Mouse (Mus musculus): Measurements from ENCODE around the gene Prmt8. TPM values are rescaled to one million over a fixed set of nuclear protein-coding genes. Genes with fewer than 3 reads are reported as not detected.

Gene Prmt8
- polyA plus RNA-seq, 1 experiment from 2014 or later, result 5.0 TPM

DNA sequence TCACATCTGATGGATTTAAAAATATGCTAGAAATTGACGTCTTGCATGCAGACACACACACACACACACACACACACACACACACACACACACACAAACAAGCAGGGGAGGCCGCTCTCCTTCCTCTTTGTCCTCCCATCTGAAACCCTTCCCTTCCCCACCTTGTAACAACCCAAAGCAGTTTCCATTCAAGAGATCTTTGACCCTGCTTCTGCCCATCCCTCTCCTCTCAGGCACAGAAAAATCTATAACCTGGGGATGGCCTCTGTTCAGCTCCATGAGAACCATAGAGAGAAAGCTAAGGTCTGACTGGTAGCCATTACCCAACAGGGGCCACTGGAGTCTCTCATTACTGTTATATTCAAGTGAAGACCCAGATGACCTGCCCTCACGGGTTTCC is 90.3 kb downstream of the Prmt8 start:
- Histone ChIP-seq H3K4me1 (no peaks in the 10 kb centered on the region), H3K27me3 (ENCODE audit: poor library complexity, severe bottlenecking) (no peaks in the 10 kb centered on the region), H3K36me3 (replicated peaks) (no peaks in the 10 kb centered on the region), H3K4me3 (no peak overlapping the region), H3K9me3 (no peaks in the 10 kb centered on the region), H3K27ac (no peak overlapping the region)
- WGBS, result 84% methylated on average over 3 of the region's 3 CpGs
- DNase-seq (ENCODE audit: extremely low spot score, low spot score), result no peak

DNA sequence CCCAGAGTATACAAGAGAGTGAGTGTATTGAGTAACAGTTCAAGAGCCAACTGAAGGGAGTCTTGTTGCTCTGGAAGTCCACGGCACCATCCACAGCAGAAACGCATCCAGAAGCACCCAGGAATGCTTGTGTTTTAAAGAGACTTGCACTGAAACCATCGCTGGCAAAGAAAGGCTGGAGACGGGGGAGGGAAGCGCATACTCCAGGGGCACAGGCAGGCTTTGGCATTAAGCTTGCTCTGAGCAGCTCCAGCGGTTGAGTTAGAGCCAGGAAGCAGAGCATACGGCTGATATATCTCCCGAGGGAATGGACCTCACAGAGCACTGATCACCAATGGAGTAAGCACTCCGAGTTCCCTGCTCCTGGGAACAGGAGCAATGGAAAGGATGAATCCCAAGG is 91.0 kb downstream of the Prmt8 start:
- no peak overlapping the region for H3K27ac ChIP-seq
- H3K4me1 ChIP-seq, result no peaks in the 10 kb centered on the region
- no peak for DNase-seq (ENCODE audit: extremely low spot score, low spot score)
- H3K36me3 ChIP-seq (replicated peaks), result no peaks in the 10 kb centered on the region
- no peak overlapping the region for H3K4me3 ChIP-seq
- H3K9me3 ChIP-seq, result no peaks in the 10 kb centered on the region
- no peaks in the 10 kb centered on the region for H3K27me3 ChIP-seq (ENCODE audit: poor library complexity, severe bottlenecking)
- 76% methylated on average over 9 of the region's 9 CpGs for whole genome bisulfite sequencing

DNA sequence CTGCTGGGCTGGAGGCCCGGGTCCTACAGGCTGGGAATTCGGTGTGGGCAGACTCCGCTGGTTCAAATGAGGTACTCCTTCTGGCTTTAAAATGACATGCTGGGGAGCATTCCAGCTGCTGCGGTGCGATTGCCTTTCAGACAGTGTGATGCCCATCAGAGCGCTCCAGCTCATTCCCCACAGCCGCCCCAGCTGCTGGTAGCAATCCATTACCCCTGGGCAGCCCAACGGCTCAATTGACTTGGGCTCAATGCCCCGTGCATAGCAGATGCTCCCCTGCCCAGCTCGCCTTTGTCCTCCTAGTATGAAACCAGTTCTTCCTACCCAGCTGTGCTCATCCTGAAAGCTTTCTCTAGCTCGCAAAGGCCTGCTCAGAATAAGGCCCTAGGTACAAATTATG is 92.4 kb downstream of the Prmt8 start:
- Histone ChIP-seq H3K4me1 (no peaks in the 10 kb centered on the region), H3K4me3 (no peak overlapping the region), H3K27ac (no peak overlapping the region), H3K27me3 (ENCODE audit: poor library complexity, severe bottlenecking) (no peaks in the 10 kb centered on the region), H3K9me3 (no peaks in the 10 kb centered on the region), H3K36me3 (replicated peaks) (no peaks in the 10 kb centered on the region)
- DNase-seq (ENCODE audit: extremely low spot score, low spot score), result no peak
- 80% methylated on average over 11 of the region's 11 CpGs for WGBS

DNA sequence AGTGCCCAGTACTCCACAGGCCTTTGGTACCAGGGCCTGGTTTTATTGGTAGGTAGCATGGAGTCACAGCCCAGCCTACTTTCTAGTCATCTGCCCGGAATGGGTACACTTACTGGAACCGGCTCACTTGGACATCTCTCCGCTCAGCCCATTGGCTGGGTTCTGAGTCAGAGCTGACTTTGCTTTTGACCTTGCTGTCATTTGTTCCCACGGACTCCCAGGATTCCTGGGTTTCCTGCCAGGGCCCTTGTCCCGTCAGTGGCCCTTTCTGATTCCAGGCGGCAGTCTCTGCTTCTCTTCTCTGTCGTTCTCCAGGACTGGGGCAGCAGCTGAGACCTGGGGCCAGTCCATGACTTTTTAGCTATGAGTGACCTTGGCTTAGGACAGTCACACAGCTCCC is 97.2 kb downstream of the Prmt8 start:
- WGBS, result 86% methylated on average over 7 of the region's 7 CpGs
- Histone ChIP-seq H3K4me3 (no peak overlapping the region), H3K9me3 (no peaks in the 10 kb centered on the region), H3K36me3 (replicated peaks) (no peaks in the 10 kb centered on the region), H3K4me1 (peaks cover 11% of the 10 kb centered on the region; the same call in 1 of the 2 replicates), H3K27ac (no peak overlapping the region), H3K27me3 (ENCODE audit: poor library complexity, severe bottlenecking) (no peaks in the 10 kb centered on the region)
- no peak for DNase-seq (ENCODE audit: extremely low spot score, low spot score)

DNA sequence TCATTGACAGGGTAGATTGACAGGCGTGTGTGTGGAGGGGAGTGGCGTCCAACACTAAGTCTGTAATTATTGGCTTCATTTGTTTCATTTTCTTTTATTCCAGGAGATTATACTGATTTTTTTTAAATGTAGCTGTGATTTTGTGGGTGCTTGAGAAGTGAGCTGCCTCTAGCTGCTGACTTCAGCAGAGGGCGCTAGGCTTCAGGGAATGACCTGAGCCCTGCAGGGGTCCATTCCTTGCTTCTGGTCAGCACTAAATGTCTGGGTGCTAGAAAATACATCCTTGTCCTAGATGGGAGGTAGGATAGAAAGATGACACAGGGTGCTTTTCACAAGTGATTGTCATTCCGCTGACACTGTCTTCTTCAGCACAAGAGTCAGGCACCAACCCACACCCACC is 99.2 kb downstream of the Prmt8 start:
- DNase-seq (ENCODE audit: extremely low spot score, low spot score), result no peak
- H3K27ac ChIP-seq, result no peak overlapping the region
- H3K4me3 ChIP-seq, result no peak overlapping the region
- H3K9me3 ChIP-seq, result no peaks in the 10 kb centered on the region
- WGBS, result 92% methylated on average over 4 of the region's 4 CpGs
- no peaks in the 10 kb centered on the region for H3K27me3 ChIP-seq (ENCODE audit: poor library complexity, severe bottlenecking)
- peaks cover 11% of the 10 kb centered on the region; the same call in 1 of the 2 replicates for H3K4me1 ChIP-seq
- no peaks in the 10 kb centered on the region for H3K36me3 ChIP-seq (replicated peaks)

DNA sequence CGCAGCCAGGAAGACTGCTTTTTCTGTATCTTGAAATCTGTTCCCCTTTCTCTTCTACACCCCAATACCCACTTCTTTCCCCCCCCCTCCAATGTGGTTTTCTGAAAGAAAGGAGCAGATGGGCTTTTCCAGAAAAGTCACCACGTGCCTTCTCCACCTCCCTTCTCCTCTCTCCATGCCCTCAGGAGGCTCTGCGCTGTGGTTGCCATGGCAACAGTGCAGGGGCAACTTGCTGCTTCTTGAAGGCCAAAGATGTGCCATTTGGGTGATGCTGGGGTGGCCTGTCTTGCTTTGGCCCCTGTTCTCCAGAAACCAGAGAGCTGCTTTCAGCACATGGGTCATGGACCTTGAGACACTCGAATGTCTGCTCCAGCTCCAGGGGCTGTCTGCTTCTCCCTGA is 100.0 kb downstream of the Prmt8 start:
- Histone ChIP-seq H3K27me3 (ENCODE audit: poor library complexity, severe bottlenecking) (0 out of 2 replicates have a peak, but pooled peaks cover 6% of the 10 kb centered on the region), H3K4me1 (peaks cover 11% of the 10 kb centered on the region; the same call in 1 of the 2 replicates), H3K36me3 (replicated peaks) (no peaks in the 10 kb centered on the region), H3K9me3 (no peaks in the 10 kb centered on the region), H3K4me3 (no peak overlapping the region), H3K27ac (peak overlapping the region; percentile 56; the same call in 1 of the 2 replicates)
- DNase-seq (ENCODE audit: extremely low spot score, low spot score), result no peak
- 72% methylated on average over 4 of the region's 4 CpGs for WGBS

DNA sequence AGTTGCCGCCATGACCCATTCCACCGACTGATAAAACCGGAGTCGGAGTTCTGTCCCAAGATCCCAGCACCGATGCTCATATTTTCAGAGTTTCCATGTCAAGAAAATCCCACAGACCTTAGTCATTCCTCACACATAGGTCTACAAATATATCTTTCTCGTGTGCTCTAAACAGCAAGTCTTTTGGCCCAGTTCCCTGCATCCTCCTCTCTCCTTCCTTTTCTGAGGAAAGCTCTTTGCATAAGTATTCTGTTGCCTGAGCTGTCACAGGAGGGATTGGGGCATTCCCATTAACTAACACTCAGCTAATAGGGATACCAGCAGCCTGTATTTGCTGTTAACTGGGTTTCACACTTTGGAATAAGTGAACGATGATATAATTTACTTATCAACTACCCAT is 106.0 kb downstream of the Prmt8 start:
- no peak for DNase-seq (ENCODE audit: extremely low spot score, low spot score)
- WGBS, result 83% methylated on average over 7 of the region's 7 CpGs
- Histone ChIP-seq H3K4me1 (peaks cover 6% of the 10 kb centered on the region; the same call in 1 of the 2 replicates), H3K4me3 (no peak overlapping the region), H3K27me3 (ENCODE audit: poor library complexity, severe bottlenecking) (peaks cover 7% of the 10 kb centered on the region; the same call in 1 of the 2 replicates), H3K36me3 (replicated peaks) (no peaks in the 10 kb centered on the region), H3K9me3 (no peaks in the 10 kb centered on the region), H3K27ac (no peak overlapping the region)

DNA sequence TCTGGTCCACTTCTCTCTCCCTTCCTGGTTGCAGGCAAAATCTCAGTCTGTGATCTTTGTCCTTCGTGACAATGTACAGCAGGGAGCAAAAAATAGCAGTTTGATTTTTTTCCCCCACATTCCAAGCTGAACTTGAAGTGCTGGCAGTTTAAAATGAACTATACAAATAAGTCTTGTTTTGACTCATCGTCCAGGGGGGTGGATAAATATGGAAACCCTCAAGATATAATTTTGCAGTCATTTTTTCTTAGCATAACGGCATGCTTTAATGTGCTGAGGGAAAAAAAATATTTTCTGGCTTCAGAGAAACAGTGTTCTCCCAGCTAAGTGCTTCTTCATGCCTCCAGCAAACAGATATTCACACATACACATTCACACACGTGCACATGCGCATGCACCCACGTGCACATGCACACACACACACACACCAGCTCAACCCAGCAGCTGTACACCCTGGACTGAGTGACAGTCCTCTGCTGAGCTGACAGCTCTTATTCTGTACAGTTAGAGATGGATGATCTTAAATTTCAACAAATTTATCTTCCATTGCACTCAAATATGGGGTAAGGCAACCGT is 107.5 kb downstream of the Prmt8 start:
- WGBS, result 92% methylated on average over 7 of the region's 7 CpGs
- DNase-seq (ENCODE audit: extremely low spot score, low spot score), result no peak
- Histone ChIP-seq H3K36me3 (replicated peaks) (no peaks in the 10 kb centered on the region), H3K9me3 (no peaks in the 10 kb centered on the region), H3K27ac (no peak overlapping the region), H3K27me3 (ENCODE audit: poor library complexity, severe bottlenecking) (peaks cover 15% of the 10 kb centered on the region), H3K4me1 (peaks cover 6% of the 10 kb centered on the region; the same call in 1 of the 2 replicates), H3K4me3 (no peak overlapping the region)

DNA sequence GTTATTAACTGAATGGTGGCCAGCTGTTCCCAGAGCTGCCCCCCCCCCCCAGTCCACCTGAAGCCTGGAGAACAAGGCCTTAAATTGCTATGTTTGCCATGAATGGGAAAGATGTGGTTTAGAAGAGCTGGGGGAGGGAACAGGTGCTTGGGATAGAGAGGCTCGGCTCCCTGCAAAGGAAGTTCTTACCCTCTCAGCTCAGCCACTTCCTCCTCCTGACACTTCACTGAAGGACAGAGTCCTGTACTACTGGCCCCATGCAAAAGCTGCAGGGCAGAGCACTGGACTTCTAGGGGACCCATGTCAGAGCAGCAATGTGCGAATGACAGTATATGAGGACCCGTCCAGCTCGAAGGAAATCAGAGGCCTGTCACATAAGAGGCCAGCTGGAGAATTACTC is 109.3 kb downstream of the Prmt8 start:
- peaks cover 15% of the 10 kb centered on the region for H3K27me3 ChIP-seq (ENCODE audit: poor library complexity, severe bottlenecking)
- no peak overlapping the region for H3K27ac ChIP-seq
- H3K36me3 ChIP-seq (replicated peaks), result no peaks in the 10 kb centered on the region
- WGBS, result 85% methylated on average over 4 of the region's 4 CpGs
- no peaks in the 10 kb centered on the region for H3K9me3 ChIP-seq
- no peak overlapping the region for H3K4me3 ChIP-seq
- no peak for DNase-seq (ENCODE audit: extremely low spot score, low spot score)
- H3K4me1 ChIP-seq, result peaks cover 6% of the 10 kb centered on the region; the same call in 1 of the 2 replicates

DNA sequence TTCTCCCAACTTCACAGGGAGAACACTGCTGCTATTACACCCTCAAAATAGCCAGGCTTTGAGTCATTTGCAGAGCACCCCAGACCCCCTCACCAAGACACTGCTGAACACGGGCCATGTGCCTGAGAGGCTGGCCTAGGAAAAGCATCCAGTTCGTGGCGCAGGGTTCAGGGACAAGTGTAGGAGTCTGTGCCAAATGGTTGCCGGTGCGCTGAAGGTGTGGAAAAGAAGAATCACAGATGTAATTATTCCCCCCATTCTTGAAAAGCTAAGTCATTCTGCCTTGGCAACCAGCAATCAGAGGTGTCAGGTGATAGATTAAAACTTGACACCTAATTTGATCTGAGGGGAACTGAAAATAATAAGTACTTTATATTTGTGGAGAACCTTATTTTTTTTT is 109.8 kb downstream of the Prmt8 start:
- peaks cover 2% of the 10 kb centered on the region; the same call in 1 of the 2 replicates for H3K9me3 ChIP-seq
- no peak for DNase-seq (ENCODE audit: extremely low spot score, low spot score)
- H3K27me3 ChIP-seq (ENCODE audit: poor library complexity, severe bottlenecking), result peaks cover 11% of the 10 kb centered on the region
- 86% methylated on average over 5 of the region's 5 CpGs for WGBS
- peaks cover 6% of the 10 kb centered on the region; the same call in 1 of the 2 replicates for H3K4me1 ChIP-seq
- no peaks in the 10 kb centered on the region for H3K36me3 ChIP-seq (replicated peaks)
- no peak overlapping the region for H3K27ac ChIP-seq
- no peak overlapping the region for H3K4me3 ChIP-seq

DNA sequence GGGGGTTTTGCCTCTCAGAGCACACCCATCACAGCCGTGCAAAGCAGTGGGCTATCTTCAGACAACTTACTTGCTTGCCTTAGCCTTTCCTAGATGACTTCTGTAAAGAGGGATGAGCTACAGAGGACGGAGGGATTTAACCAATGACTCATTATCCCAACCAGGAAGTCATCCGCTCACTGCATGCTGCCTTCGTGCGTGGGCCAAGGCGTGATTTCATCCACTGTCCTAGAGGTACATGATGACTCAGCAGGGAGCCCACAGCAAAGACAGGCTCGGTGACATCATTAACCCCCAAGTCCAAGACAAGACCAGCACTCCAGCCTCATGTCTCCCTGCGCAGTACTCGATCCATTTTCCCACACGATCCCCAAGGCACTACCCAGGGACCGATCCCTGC is 112.1 kb downstream of the Prmt8 start:
- no peak overlapping the region for H3K4me3 ChIP-seq
- peaks cover 9% of the 10 kb centered on the region for H3K27me3 ChIP-seq (ENCODE audit: poor library complexity, severe bottlenecking)
- DNase-seq (ENCODE audit: extremely low spot score, low spot score), result no peak
- no peaks in the 10 kb centered on the region for H3K36me3 ChIP-seq (replicated peaks)
- H3K27ac ChIP-seq, result no peak overlapping the region
- H3K4me1 ChIP-seq, result peaks cover 3% of the 10 kb centered on the region; the same call in 1 of the 2 replicates
- H3K9me3 ChIP-seq, result peaks cover 12% of the 10 kb centered on the region; the same call in 1 of the 2 replicates
- 95% methylated on average over 11 of the region's 11 CpGs for WGBS

DNA sequence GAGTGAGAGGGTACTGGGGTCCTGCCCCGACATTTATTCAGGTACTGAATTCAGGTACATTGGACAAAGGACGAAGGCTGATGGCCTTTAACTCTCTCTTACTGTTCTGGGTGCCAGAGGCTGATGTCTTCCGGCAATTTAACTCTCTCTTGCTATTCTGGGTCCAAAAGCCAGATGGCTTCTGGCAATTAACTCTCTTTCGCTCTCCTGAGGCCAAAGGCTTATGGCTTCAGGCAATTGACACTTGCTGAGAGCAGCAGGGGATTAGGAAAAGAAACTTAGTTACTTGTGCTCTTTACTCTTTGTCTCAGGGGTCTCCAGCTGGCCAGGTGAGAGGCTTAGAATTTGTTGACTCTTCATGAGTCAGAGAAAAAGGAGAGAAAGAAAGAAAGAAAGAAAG is 113.3 kb downstream of the Prmt8 start:
- Histone ChIP-seq H3K27me3 (ENCODE audit: poor library complexity, severe bottlenecking) (peaks cover 9% of the 10 kb centered on the region), H3K4me1 (peaks cover 3% of the 10 kb centered on the region; the same call in 1 of the 2 replicates), H3K27ac (no peak overlapping the region), H3K4me3 (no peak overlapping the region), H3K9me3 (peaks cover 12% of the 10 kb centered on the region; the same call in 1 of the 2 replicates), H3K36me3 (replicated peaks) (no peaks in the 10 kb centered on the region)
- no peak for DNase-seq (ENCODE audit: extremely low spot score, low spot score)
- WGBS, result 30% methylated on average over 4 of the region's 4 CpGs

DNA sequence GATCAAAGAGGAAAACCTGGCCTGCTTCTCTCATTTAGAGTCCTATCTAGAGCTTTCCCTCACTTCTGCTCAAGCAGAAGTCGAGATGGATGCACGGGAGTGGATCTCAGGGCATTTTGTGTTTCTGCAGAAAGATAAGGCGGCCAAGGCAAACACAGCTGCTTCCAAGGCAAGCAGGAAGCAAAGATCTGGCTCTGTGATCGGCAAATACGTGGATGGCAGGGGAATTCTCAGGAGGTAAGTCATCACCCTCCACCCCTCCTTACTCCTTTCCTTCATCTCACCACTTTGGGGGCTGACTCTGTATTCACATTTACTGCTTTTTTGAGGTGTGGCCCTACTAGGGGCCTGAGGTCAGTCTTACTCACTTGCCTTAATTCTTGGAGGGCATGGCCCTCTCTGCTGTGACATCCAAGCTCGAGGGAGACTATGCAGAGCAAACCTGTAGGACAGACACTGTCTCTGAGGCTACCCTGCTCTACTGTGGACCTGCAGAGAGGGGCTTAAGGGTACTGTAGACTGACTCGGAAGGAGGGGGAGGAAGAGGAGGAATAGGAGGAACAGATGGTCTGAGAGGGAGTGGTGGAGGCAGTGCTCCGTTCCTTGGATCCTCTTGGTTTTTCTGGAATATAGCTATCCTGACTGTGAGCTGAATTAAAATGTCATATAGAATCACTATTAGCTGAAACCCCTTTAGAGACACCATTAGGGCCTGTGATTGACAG is 128.0 kb downstream of the Prmt8 start:
- H3K27me3 ChIP-seq (ENCODE audit: poor library complexity, severe bottlenecking), result no peaks in the 10 kb centered on the region
- H3K27ac ChIP-seq, result no peak overlapping the region
- H3K36me3 ChIP-seq (replicated peaks), result no peaks in the 10 kb centered on the region
- no peaks in the 10 kb centered on the region for H3K9me3 ChIP-seq
- H3K4me1 ChIP-seq, result peaks cover 4% of the 10 kb centered on the region; the same call in 1 of the 2 replicates
- DNase-seq (ENCODE audit: extremely low spot score, low spot score), result no peak
- H3K4me3 ChIP-seq, result no peak overlapping the region
- WGBS, result 78% methylated on average over 8 of the region's 8 CpGs

All from forebrain, embryonic 10.5 days (tissue).